Mouse (Mus musculus): ENCODE results near the gene Osbpl9.

Gene Osbpl9

GRCm38 (mm10) chr4:109042739-109043138 lies 159.3 kb downstream of the Osbpl9 start:
- no peak for DNase-seq (ENCODE audit: low spot score in 2 of 2)

- peak; percentile 57 to 68 for DNase-seq (ENCODE audit: low spot score in 2 of 2)
Measured at GRCm38 (mm10) chr4:109036327-109036726, 165.7 kb downstream of the Osbpl9 start.

DNA sequence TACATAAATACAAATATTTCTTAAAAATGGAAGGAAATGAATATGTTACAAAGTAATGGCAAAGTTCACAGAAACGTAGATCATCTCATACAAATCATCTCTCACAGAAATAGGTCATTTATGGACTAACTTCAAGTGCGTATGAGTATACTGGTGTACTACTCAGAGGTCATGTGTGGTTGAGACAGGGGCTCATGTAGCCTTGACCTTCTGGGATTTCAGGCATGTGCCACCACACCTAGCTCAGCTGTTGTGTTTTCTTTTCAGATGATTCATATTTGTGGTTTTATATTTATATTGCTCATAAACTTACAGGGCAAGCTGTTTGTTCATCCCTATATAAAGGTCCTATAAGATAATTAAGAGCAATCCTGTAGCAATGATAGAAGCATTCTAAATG lies 171.8 kb downstream of the Osbpl9 start:
- no peak for DNase-seq (ENCODE audit: low spot score in 2 of 2)

GRCm38 (mm10) chr4:109029857-109030256 lies 172.2 kb downstream of the Osbpl9 start:
- DNase-seq (ENCODE audit: low spot score in 2 of 2): no peak

- no peak for DNase-seq (ENCODE audit: low spot score in 2 of 2)
Measured at GRCm38 (mm10) chr4:109026543-109026942, 175.5 kb downstream of the Osbpl9 start.

DNA sequence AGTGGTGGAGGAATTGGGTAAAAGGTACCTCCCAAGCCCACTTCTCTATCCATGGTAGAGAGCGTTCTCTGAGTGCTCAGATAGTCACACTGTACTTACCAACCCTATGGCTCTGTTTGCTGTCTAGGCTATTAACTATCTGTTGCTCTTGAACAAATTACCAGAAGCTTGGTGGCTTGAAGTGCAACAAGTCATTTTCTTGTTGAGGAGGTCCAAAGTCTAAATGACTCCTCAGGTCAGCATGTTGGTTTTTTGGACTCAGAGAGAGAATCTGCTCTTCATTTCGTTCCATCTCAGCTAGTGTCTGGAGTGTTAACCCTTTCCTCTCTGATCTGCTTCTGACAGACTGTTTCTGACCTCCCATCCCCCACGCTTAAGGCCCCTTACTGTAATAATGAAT lies 177.0 kb downstream of the Osbpl9 start:
- DNase-seq (ENCODE audit: low spot score in 2 of 2): no peak

DNA sequence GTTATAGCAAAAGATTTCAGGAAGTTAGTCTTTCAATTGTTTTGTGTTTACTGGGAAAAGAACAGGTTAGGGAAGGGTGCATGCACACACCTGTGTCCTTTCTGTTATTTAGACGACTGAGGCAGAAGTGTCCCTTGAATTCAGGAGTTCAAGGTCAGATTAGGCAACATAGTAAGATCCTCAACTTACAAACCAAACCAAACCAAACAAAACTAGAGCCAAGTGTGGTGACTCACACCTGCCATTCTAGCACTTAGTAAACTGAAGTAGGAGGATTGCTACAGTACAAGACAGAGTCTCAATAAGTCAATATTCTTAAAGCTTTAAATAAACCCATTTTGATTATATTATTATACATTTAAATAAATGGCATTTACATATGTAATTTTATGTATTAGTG lies 180.1 kb downstream of the Osbpl9 start:
- no peak for DNase-seq (ENCODE audit: low spot score in 2 of 2)

DNA sequence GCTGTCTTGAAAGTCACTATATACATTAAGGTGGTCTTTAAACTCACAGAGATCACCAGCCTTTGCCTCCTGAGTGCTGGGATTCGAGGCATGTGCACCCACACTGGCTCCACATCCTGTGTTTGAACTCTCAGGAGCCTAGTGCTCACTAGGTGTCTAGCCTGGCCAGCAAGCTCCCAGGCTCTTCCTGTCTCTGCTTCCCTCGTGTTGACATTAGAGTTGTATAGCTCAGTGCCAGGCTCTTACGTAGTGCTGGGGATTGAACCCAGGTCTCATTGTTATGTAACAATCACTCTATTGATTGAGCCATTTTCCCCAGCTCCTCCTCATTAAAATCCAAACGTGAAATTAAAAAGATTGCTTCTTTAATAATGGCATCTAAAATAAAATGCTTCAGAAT lies 182.8 kb downstream of the Osbpl9 start:
- no peak for DNase-seq (ENCODE audit: low spot score in 2 of 2)

GRCm38 (mm10) chr4:109017441-109017840 lies 184.6 kb downstream of the Osbpl9 start:
- no peak for DNase-seq (ENCODE audit: low spot score in 2 of 2)

- DNase-seq (ENCODE audit: low spot score in 2 of 2): no peak
Measured at GRCm38 (mm10) chr4:109014091-109014490, 188.0 kb downstream of the Osbpl9 start.

All from right cerebral cortex, postnatal 10 days (tissue).